8 mouse cellular contexts compared by ENCODE assay signal in the genomic region with DNA sequence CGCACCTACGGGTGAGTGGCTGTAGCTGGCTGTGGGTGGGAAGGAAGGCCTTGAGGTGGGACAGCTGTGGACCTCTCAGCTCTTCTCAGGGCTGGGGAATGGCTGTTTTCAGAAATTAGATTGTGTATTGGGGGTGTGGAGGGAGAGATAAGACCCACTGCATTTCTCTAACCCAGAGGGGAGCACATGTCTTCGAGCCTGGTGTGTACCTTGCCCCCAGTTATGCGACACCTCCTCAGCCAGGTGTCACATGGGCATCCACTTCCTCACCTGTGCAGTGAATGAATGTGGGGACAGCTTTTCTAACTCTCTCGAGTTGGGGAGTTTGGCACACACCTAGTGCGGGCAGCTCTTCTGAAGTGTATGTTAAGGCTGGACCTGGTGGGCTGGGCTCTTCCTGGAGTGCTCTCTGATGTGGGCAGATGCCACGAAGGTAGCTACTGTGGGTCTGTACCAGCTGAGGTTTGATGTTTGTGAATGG. TPM values are rescaled to one million over a fixed set of nuclear protein-coding genes. Genes with fewer than 3 reads are reported as not detected.
DNase-seq lines count a peak whose midpoint lies in the region; ATAC-seq lines count a peak whose summit lies in the region.

No protein-coding gene starts in this region.

- peaks cover 13% of the 10 kb centered on the region for H3K27me3 ChIP-seq in kidney, embryonic 15.5 days
- peaks cover 14% of the 10 kb centered on the region for H3K27me3 ChIP-seq in embryonic facial prominence, embryonic 12.5 days
- H3K27me3 ChIP-seq in intestine, embryonic 15.5 days (replicated peaks), result 0 out of 2 replicates have a peak, but pooled peaks cover 4% of the 10 kb centered on the region

- H3K9me3 ChIP-seq in kidney, embryonic 15.5 days (replicated peaks), result no peaks in the 10 kb centered on the region
- H3K9me3 ChIP-seq in embryonic facial prominence, embryonic 12.5 days, result no peaks in the 10 kb centered on the region
- H3K9me3 ChIP-seq in intestine, embryonic 15.5 days, result no peaks in the 10 kb centered on the region

- 82% methylated on average over 7 of the region's 7 CpGs for WGBS in kidney, embryonic 15.5 days
- WGBS in embryonic facial prominence, embryonic 12.5 days, result 89% methylated on average over 7 of the region's 7 CpGs
- WGBS in intestine, embryonic 15.5 days, result 62% methylated on average over 7 of the region's 7 CpGs

- H3K36me3 ChIP-seq in kidney, embryonic 15.5 days, result peaks cover 16% of the 10 kb centered on the region; the same call in 1 of the 2 replicates
- peaks cover 22% of the 10 kb centered on the region for H3K36me3 ChIP-seq in embryonic facial prominence, embryonic 12.5 days
- H3K36me3 ChIP-seq in intestine, embryonic 15.5 days, result no peaks in the 10 kb centered on the region

- H3K27ac ChIP-seq in kidney, embryonic 15.5 days, result no peak overlapping the region
- H3K27ac ChIP-seq in embryonic facial prominence, embryonic 12.5 days, result no peak overlapping the region
- peak overlapping the region; percentile 42 for H3K27ac ChIP-seq in intestine, embryonic 15.5 days

- H3K9ac ChIP-seq in kidney, embryonic 15.5 days, result peak overlapping the region; percentile 75; the same call in 1 of the 2 replicates
- H3K9ac ChIP-seq in embryonic facial prominence, embryonic 12.5 days, result peak overlapping the region; percentile 63; the same call in 1 of the 2 replicates
- peak overlapping the region; percentile 69 for H3K9ac ChIP-seq in intestine, embryonic 15.5 days

- H3K4me1 ChIP-seq in kidney, embryonic 15.5 days, result peaks cover 84% of the 10 kb centered on the region
- H3K4me1 ChIP-seq in embryonic facial prominence, embryonic 12.5 days, result peaks cover 53% of the 10 kb centered on the region
- peaks cover 74% of the 10 kb centered on the region for H3K4me1 ChIP-seq in intestine, embryonic 15.5 days (replicated peaks)

- no peak for DNase-seq in kidney, adult 9 months
- DNase-seq in natural killer cell, adult 2 months (ENCODE audit: low spot score in 2 of 2), result peak; percentile 45 to 61
- DNase-seq in adrenal gland, adult 8-10 months, result no peak
- no peak for DNase-seq in left cerebral cortex, postnatal 14 days (ENCODE audit: low spot score in 2 of 2)
- no peak for DNase-seq in left cerebral cortex, adult 9 months (ENCODE audit: low spot score in 2 of 2)

- H3K4me3 ChIP-seq in kidney, embryonic 15.5 days (replicated peaks), result peak overlapping the region; percentile 88
- peak overlapping the region; percentile 73 for H3K4me3 ChIP-seq in embryonic facial prominence, embryonic 12.5 days
- H3K4me3 ChIP-seq in intestine, embryonic 15.5 days (replicated peaks), result peak overlapping the region; percentile 83

- peak overlapping the region; percentile 91 for H3K4me2 ChIP-seq in kidney, embryonic 15.5 days
- peak overlapping the region; percentile 83 for H3K4me2 ChIP-seq in embryonic facial prominence, embryonic 12.5 days (replicated peaks)
- H3K4me2 ChIP-seq in intestine, embryonic 15.5 days (replicated peaks), result peak overlapping the region; percentile 82

- ATAC-seq in kidney, embryonic 15.5 days (replicated peaks; ENCODE audit: low FRiP score), result no peak
- no peak for ATAC-seq in embryonic facial prominence, embryonic 12.5 days (ENCODE audit: insufficient number of reproducible peaks, insufficient read depth, low FRiP score, low TSS enrichment)
- ATAC-seq in intestine, embryonic 15.5 days, result peak; percentile 24

- intact Hi-C loops in left cerebral cortex, postnatal 14 days (cut with DNase I), result no loop called here

RNA-seq across cellular contexts. Expression of a gene that starts 3.1 kb away (rescaled TPM):
- polyA plus RNA-seq in kidney, embryonic 15.5 days (2015; fragmentation: Nextera tagmentation; extraction: Ambion mirVana), result 32.1 and 37.3 TPM in 2 replicates
- 37.9 and 39.5 TPM in 2 replicates for polyA plus RNA-seq in embryonic facial prominence, embryonic 12.5 days (2016; fragmentation: Nextera tagmentation; extraction: Ambion mirVana)
- 46.6 and 49.2 TPM in 2 replicates for polyA plus RNA-seq in intestine, embryonic 15.5 days (2015; fragmentation: Nextera tagmentation; extraction: Ambion mirVana)
- 10 to 100 TPM; 16.0 to 26.0 (median 21.5) TPM for total RNA-seq in adrenal gland, adult 8-10 months (2022)
- 1 to 10 TPM; 3.1 to 3.7 TPM for total RNA-seq in left cerebral cortex, postnatal 14 days (2021)

RNA-seq across cellular contexts. Expression of a gene that starts 23.5 kb away (rescaled TPM):
- polyA plus RNA-seq in kidney, embryonic 15.5 days (2015; fragmentation: Nextera tagmentation; extraction: Ambion mirVana), result 138 and 145 TPM in 2 replicates
- polyA plus RNA-seq in embryonic facial prominence, embryonic 12.5 days (2016; fragmentation: Nextera tagmentation; extraction: Ambion mirVana), result 150 and 155 TPM in 2 replicates
- 123 and 131 TPM in 2 replicates for polyA plus RNA-seq in intestine, embryonic 15.5 days (2015; fragmentation: Nextera tagmentation; extraction: Ambion mirVana)
- total RNA-seq in adrenal gland, adult 8-10 months (2022), result 10 to 100 TPM; 67.3 to 77.6 (median 73.4) TPM
- 10 to 100 TPM; 62.3 to 63.1 TPM for total RNA-seq in left cerebral cortex, postnatal 14 days (2021)

RNA-seq across cellular contexts. Expression of a gene that starts 45.9 kb away (rescaled TPM):
- polyA plus RNA-seq in kidney, embryonic 15.5 days (2015; fragmentation: Nextera tagmentation; extraction: Ambion mirVana), result 0.08 and 0.09 TPM in 2 replicates
- polyA plus RNA-seq in embryonic facial prominence, embryonic 12.5 days (2016; fragmentation: Nextera tagmentation; extraction: Ambion mirVana), result 1.2 and 2.9 TPM in 2 replicates
- polyA plus RNA-seq in intestine, embryonic 15.5 days (2015; fragmentation: Nextera tagmentation; extraction: Ambion mirVana), result 0.35 TPM in 1 of 2 replicates, not detected in the other
- total RNA-seq in adrenal gland, adult 8-10 months (2022), result not detected
- total RNA-seq in left cerebral cortex, postnatal 14 days (2021), result under 1 TPM; 0.23 to 0.44 TPM

Comparison
In these comparisons a context has a peak if more than half of its experiments do, and no peak if none do; other contexts are left out.
1. DNase-seq: peak in natural killer cell, adult 2 months (2 of 2); none in kidney, adult 9 months (single experiment), adrenal gland, adult 8-10 months (single experiment), left cerebral cortex, postnatal 14 days (0 of 2) and left cerebral cortex, adult 9 months (0 of 2).
2. Peak in every context shown above with its lines, with median percentiles within 50 percentile points of each other: H3K4me2 ChIP-seq, H3K4me3 ChIP-seq and H3K9ac ChIP-seq.